Mouse (Mus musculus): Measurements from ENCODE around the gene Hoxd10. TPM values are rescaled to one million over a fixed set of nuclear protein-coding genes. Genes with fewer than 3 reads are reported as not detected.
A peak's percentile ranks its signal among the peaks of the same experiment; 100 is the strongest.

Gene Hoxd10
- polyA plus RNA-seq, 1 experiment from 2014 or later = not detected

GRCm38 (mm10) chr2:74737578-74738070, 45.9 kb downstream of the Hoxd10 start:
- no peak overlapping the region for H3K27ac ChIP-seq (ENCODE audit: low read depth, low read length)
- peaks cover 98% of the 10 kb centered on the region for H3K27me3 ChIP-seq (ENCODE audit: control insufficient read depth, insufficient read depth, low read length)
- H3K4me1 ChIP-seq (ENCODE audit: control insufficient read depth, insufficient read depth, low read length) = peaks cover 2% of the 10 kb centered on the region; the same call in 1 of the 2 replicates
- ATAC-seq (ENCODE audit: low FRiP score) (no peak), DNase-seq (ENCODE audit: low spot score, missing footprints) (peak; percentile 94)
- H3K4me3 ChIP-seq (ENCODE audit: low read depth, low read length) = no peak overlapping the region
- 2% methylated on average over 7 of the region's 7 CpGs for WGBS
- H3K36me3 ChIP-seq (ENCODE audit: control insufficient read depth, insufficient read depth, low read length) = no peaks in the 10 kb centered on the region
- no peaks in the 10 kb centered on the region for H3K9me3 ChIP-seq (ENCODE audit: control insufficient read depth, low read length)
- H3K9ac ChIP-seq (ENCODE audit: low read length) = no peak overlapping the region
- no peak overlapping the region for H3K4me2 ChIP-seq

DNA sequence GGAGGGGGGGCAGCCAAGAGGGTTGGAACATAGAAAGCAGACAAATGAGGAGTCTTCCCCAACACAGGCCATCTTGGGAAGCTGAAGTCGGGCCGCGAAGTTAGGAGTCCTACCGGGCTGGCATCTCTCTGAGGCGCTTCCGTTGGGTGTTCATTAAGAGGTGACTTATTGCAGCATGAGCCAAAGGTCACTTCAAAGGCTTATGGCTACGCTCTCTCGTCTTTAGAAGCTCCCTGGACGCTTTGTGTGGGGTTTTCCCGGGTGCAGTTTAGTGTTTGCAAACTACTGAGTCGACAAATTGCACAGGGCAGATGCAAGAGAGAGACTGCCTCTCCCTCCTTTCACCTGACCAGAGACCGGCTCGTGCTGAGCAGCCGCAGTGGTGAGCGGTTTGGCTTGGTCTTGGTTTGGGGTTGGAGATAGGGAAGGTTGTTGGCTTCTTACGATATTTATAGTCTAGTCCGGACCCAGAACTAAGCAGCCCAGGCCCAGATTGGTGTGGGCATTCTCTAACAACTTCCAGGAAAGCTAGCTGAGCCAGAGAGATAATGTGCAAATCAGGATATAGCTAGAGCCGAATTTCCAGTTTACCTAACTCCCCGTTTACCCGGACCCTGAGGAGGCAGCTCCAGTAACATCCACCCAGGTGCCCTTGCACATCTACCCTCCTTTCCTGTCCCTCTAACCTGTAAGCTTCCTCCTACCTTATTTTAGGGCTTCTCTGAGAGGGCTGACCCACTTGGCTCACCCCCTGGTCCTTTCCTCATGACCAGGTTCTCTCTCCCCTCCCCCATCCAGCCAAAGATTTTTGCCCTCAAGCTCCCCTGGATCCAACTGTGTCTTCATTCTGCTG, 47.1 kb downstream of the Hoxd10 start:
- Histone ChIP-seq H3K27me3 (ENCODE audit: control insufficient read depth, insufficient read depth, low read length) (peaks cover 97% of the 10 kb centered on the region), H3K4me3 (ENCODE audit: low read depth, low read length) (no peak overlapping the region), H3K9ac (ENCODE audit: low read length) (no peak overlapping the region), H3K27ac (ENCODE audit: low read depth, low read length) (no peak overlapping the region), H3K9me3 (ENCODE audit: control insufficient read depth, low read length) (no peaks in the 10 kb centered on the region), H3K4me2 (no peak overlapping the region), H3K36me3 (ENCODE audit: control insufficient read depth, insufficient read depth, low read length) (no peaks in the 10 kb centered on the region), H3K4me1 (ENCODE audit: control insufficient read depth, insufficient read depth, low read length) (peaks cover 2% of the 10 kb centered on the region; the same call in 1 of the 2 replicates)
- ATAC-seq (ENCODE audit: low FRiP score) (no peak), DNase-seq (ENCODE audit: low spot score, missing footprints) (peak; percentile 96)
- WGBS = under 1% methylated on average over 20 of the region's 20 CpGs

DNA sequence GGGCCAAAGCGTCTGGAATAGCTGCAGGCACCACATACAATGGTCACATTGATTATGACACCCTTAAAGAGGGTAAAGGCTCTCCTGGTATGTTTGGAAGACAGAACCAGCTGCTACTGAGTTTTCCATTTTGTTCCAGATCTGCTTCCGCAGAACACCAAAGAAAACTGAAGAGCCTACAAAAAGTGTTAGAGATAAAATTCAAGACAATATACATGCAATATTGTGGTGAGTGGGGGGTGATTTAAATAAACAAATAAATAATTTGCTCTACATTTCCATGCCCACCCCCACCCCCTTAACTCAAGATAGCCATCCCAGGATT, 47.7 kb downstream of the Hoxd10 start:
- peak; percentile 91 for DNase-seq (ENCODE audit: low spot score, missing footprints)
- Histone ChIP-seq H3K4me2 (no peak overlapping the region), H3K9ac (ENCODE audit: low read length) (no peak overlapping the region), H3K27me3 (ENCODE audit: control insufficient read depth, insufficient read depth, low read length) (peaks cover 99% of the 10 kb centered on the region), H3K9me3 (ENCODE audit: control insufficient read depth, low read length) (no peaks in the 10 kb centered on the region), H3K36me3 (ENCODE audit: control insufficient read depth, insufficient read depth, low read length) (no peaks in the 10 kb centered on the region), H3K4me1 (ENCODE audit: control insufficient read depth, insufficient read depth, low read length) (peaks cover 2% of the 10 kb centered on the region; the same call in 1 of the 2 replicates), H3K4me3 (ENCODE audit: low read depth, low read length) (no peak overlapping the region), H3K27ac (ENCODE audit: low read depth, low read length) (no peak overlapping the region)
- ATAC-seq (ENCODE audit: low FRiP score) = no peak
- 1% methylated on average over 2 of the region's 2 CpGs for WGBS

DNA sequence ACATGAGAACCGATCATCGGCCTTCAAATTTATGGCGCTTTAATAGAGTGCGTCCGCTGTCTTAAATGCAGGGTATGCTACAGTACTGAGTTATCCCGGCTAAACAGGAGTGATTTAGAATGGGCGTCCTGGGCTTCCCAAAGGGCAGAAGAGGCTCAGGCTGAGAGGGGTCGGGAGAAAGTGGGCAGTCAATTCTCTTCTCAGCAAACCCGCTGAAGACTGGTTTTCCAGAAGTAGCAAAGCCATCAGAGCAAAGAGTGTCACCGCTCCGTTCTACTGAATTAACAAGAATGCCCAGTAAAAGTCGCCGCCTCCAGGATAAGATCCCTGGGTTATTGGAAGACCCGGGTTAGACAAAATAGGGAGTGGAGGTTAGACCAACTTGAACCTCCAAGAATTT, 48.1 kb downstream of the Hoxd10 start:
- ATAC-seq (ENCODE audit: low FRiP score) = no peak
- no peaks in the 10 kb centered on the region for H3K9me3 ChIP-seq (ENCODE audit: control insufficient read depth, low read length)
- peaks cover 99% of the 10 kb centered on the region for H3K27me3 ChIP-seq (ENCODE audit: control insufficient read depth, insufficient read depth, low read length)
- H3K9ac ChIP-seq (ENCODE audit: low read length) = no peak overlapping the region
- 1% methylated on average over 14 of the region's 14 CpGs for WGBS
- H3K36me3 ChIP-seq (ENCODE audit: control insufficient read depth, insufficient read depth, low read length) = no peaks in the 10 kb centered on the region
- H3K4me2 ChIP-seq = no peak overlapping the region
- no peak overlapping the region for H3K4me3 ChIP-seq (ENCODE audit: low read depth, low read length)
- peak; percentile 94 for DNase-seq (ENCODE audit: low spot score, missing footprints)
- peaks cover 2% of the 10 kb centered on the region; the same call in 1 of the 2 replicates for H3K4me1 ChIP-seq (ENCODE audit: control insufficient read depth, insufficient read depth, low read length)
- no peak overlapping the region for H3K27ac ChIP-seq (ENCODE audit: low read depth, low read length)

DNA sequence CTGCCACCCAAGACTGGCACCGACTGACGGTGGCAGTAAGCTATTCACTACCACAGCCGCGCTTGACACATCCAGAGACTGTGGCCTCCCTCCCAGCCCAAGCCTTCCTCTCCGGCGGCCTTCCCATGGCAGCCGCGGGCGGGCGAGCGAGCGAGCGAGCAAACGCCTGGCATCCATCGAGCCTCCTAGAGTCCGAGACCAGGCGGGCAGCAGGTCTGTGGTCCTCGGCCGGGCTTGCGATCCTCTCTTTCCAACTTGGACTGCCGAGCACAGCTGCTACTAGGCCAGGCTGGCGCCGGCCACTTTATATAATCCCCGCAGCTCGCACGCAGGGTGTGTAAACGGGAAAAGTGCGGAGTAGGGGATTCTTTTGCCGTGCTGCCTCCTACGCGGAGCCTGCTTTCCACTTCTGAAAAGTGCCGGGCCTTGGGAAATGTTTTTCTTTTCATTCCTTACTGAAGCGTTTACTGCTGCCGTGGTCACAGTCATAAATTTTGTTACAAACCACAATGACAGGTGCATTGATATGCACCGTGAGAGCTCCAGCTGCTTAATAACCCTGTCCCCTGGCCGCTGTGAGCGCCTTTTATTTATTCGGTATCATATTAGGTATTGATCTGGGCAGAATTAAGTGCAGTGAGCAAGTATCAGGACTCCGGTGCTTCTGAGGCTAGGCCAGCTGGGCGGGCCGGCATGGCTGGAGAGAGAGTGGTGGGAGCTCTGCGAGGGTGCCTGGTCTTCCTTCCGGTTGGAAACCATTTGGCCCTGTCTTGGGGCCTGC, 48.8 kb downstream of the Hoxd10 start:
- no peak overlapping the region for H3K9ac ChIP-seq (ENCODE audit: low read length)
- H3K4me3 ChIP-seq (ENCODE audit: low read depth, low read length) = no peak overlapping the region
- peaks cover 2% of the 10 kb centered on the region; the same call in 1 of the 2 replicates for H3K4me1 ChIP-seq (ENCODE audit: control insufficient read depth, insufficient read depth, low read length)
- ATAC-seq (ENCODE audit: low FRiP score) = no peak
- DNase-seq (ENCODE audit: low spot score, missing footprints) = peak; percentile 98
- WGBS = under 1% methylated on average over 43 of the region's 43 CpGs
- no peak overlapping the region for H3K4me2 ChIP-seq
- H3K36me3 ChIP-seq (ENCODE audit: control insufficient read depth, insufficient read depth, low read length) = no peaks in the 10 kb centered on the region
- H3K27ac ChIP-seq (ENCODE audit: low read depth, low read length) = no peak overlapping the region
- peaks cover 99% of the 10 kb centered on the region for H3K27me3 ChIP-seq (ENCODE audit: control insufficient read depth, insufficient read depth, low read length)
- H3K9me3 ChIP-seq (ENCODE audit: control insufficient read depth, low read length) = no peaks in the 10 kb centered on the region

- ATAC-seq (ENCODE audit: low FRiP score) (no peak), DNase-seq (ENCODE audit: low spot score, missing footprints) (peak; percentile 91)
- Histone ChIP-seq H3K4me3 (ENCODE audit: low read depth, low read length) (no peak overlapping the region), H3K9me3 (ENCODE audit: control insufficient read depth, low read length) (no peaks in the 10 kb centered on the region), H3K4me2 (no peak overlapping the region), H3K9ac (ENCODE audit: low read length) (no peak overlapping the region), H3K4me1 (ENCODE audit: control insufficient read depth, insufficient read depth, low read length) (no peaks in the 10 kb centered on the region; the same call in 1 of the 2 replicates), H3K27me3 (ENCODE audit: control insufficient read depth, insufficient read depth, low read length) (peaks cover 99% of the 10 kb centered on the region), H3K27ac (ENCODE audit: low read depth, low read length) (no peak overlapping the region), H3K36me3 (ENCODE audit: control insufficient read depth, insufficient read depth, low read length) (no peaks in the 10 kb centered on the region)
- 28% methylated on average over 2 of the region's 3 CpGs for WGBS
Observed at GRCm38 (mm10) chr2:74741252-74741978, 49.7 kb downstream of the Hoxd10 start.

DNA sequence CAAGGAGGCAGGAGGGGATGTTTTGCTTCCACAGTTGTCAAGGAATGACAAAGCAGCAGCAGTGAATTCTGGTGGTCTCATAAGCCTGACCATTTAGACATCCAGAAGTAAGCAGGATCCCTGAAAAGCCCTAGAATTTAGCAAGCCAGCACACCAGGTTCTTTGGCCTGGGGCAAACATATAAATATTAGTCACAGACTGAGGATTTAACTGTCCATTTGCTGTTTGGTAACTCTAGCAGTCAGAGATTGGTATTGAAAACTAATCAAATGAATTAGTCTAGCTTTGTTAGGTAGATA, 50.2 kb downstream of the Hoxd10 start:
- Histone ChIP-seq H3K27me3 (ENCODE audit: control insufficient read depth, insufficient read depth, low read length) (peaks cover 99% of the 10 kb centered on the region), H3K4me1 (ENCODE audit: control insufficient read depth, insufficient read depth, low read length) (no peaks in the 10 kb centered on the region; the same call in 1 of the 2 replicates), H3K4me2 (no peak overlapping the region), H3K27ac (ENCODE audit: low read depth, low read length) (no peak overlapping the region), H3K36me3 (ENCODE audit: control insufficient read depth, insufficient read depth, low read length) (no peaks in the 10 kb centered on the region), H3K9ac (ENCODE audit: low read length) (no peak overlapping the region), H3K4me3 (ENCODE audit: low read depth, low read length) (no peak overlapping the region), H3K9me3 (ENCODE audit: control insufficient read depth, low read length) (no peaks in the 10 kb centered on the region)
- peak; percentile 90 for DNase-seq (ENCODE audit: low spot score, missing footprints)
- no peak for ATAC-seq (ENCODE audit: low FRiP score)

All from midbrain, embryonic 11.5 days (tissue).